Mouse (Mus musculus): Measurements from ENCODE around the gene Cd300e. TPM values are rescaled to one million over a fixed set of nuclear protein-coding genes. Genes with fewer than 3 reads are reported as not detected.

The Cd300e gene
- 0.11 TPM in 1 of 2 replicates, not detected in the other for polyA plus RNA-seq (2015; fragmentation: Nextera tagmentation; extraction: Ambion mirVana)

DNA sequence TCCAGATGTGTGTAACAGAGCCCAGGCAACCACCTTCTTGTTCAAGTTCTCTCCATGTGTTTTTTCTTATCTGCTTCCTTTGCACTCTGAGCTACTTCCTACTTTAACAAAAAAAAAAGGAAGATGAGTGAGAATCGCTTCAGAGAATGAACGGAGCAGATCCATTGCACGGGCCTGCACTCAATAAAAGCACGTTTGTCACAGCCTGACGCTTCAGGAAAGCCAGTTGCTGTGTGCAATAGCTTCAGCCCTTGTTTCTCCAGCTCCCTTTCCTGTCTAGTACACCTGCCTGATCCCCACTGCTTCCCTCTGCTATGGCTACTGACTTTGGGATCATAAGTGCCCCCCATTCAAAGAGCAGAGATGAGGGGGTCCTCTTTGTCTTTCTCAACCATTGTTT is at the start of gene Cd300e:
TSS of gene Cd300e (minus strand) at position 101 of the 400 bp plus-strand sequence.
- Histone ChIP-seq H3K4me1 (ENCODE audit: control insufficient read depth, insufficient read depth, low read length) (no peaks in the 10 kb centered on the region), H3K9ac (ENCODE audit: low read depth, low read length) (no peak within 1 kb of the TSS), H3K27me3 (ENCODE audit: control insufficient read depth, insufficient read depth, low read depth, low read length) (no peaks in the 10 kb centered on the region; the same call in 1 of the 2 replicates), H3K36me3 (ENCODE audit: control insufficient read depth, insufficient read depth, low read length) (no peaks in the 10 kb centered on the region), H3K27ac (ENCODE audit: low read length) (no peak within 1 kb of the TSS), H3K4me2 (ENCODE audit: low read length) (no peak within 1 kb of the TSS), H3K4me3 (ENCODE audit: low read depth, low read length) (no peak within 1 kb of the TSS), H3K9me3 (replicated peaks; ENCODE audit: control insufficient read depth, low read length, poor library complexity, severe bottlenecking) (no peaks in the 10 kb centered on the region)
- no peak for ATAC-seq
- 25% methylated on average over 5 of the region's 5 CpGs for WGBS

DNA sequence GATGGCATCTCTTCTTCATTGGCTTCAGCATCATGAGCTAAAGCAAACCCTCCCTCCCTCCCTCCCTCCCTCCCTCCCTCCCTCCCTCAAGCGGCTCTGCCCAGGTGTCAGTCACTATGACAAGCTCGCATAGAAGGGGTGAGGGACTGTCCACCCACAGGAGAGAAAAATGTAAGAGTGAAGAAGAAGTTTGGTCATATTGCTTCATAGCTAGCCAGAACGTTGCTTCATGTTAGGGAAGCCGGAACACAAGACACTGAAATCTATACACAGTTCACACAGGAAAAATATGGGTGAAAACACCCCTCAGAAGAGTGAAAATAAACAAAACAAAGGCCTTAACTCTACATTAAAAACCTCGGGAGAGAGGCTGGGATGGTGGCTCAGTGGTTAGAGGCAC is 48.3 kb upstream of the Cd300e start:
- no peak overlapping the region for H3K9ac ChIP-seq (ENCODE audit: low read depth, low read length)
- H3K27ac ChIP-seq (ENCODE audit: low read length): no peak overlapping the region
- no peaks in the 10 kb centered on the region for H3K27me3 ChIP-seq (ENCODE audit: control insufficient read depth, insufficient read depth, low read depth, low read length)
- no peak for ATAC-seq
- no peak overlapping the region for H3K4me2 ChIP-seq (ENCODE audit: low read length)
- WGBS: 86% methylated on average over 4 of the region's 5 CpGs
- H3K4me3 ChIP-seq (ENCODE audit: low read depth, low read length): no peak overlapping the region
- H3K4me1 ChIP-seq (ENCODE audit: control insufficient read depth, insufficient read depth, low read length): 0 out of 2 replicates have a peak, but pooled peaks cover 2% of the 10 kb centered on the region
- H3K9me3 ChIP-seq (replicated peaks; ENCODE audit: control insufficient read depth, low read length, poor library complexity, severe bottlenecking): no peaks in the 10 kb centered on the region
- H3K36me3 ChIP-seq (ENCODE audit: control insufficient read depth, insufficient read depth, low read length): no peaks in the 10 kb centered on the region

DNA sequence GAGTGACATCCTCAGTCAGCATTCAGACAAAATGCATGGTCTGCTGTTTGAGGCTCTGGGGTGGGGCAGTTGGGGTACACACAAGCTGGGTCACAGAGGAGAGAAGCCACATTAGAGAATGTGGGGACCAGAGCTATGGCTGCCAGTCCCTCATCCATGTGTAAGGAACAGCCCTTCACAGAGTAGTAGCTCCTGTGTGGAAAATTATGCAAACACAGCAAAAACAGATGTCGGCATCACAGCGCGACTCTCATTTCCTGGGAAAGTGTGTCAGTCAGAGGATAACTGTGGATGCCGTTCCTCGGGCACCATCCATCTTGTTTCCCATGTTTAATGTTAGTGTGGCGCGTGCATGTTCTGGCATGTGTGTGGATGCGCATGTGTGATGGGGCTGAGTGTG is 46.2 kb upstream of the Cd300e start:
- no peaks in the 10 kb centered on the region for H3K36me3 ChIP-seq (ENCODE audit: control insufficient read depth, insufficient read depth, low read length)
- no peaks in the 10 kb centered on the region for H3K27me3 ChIP-seq (ENCODE audit: control insufficient read depth, insufficient read depth, low read depth, low read length)
- no peak overlapping the region for H3K4me2 ChIP-seq (ENCODE audit: low read length)
- ATAC-seq: no peak
- H3K27ac ChIP-seq (ENCODE audit: low read length): no peak overlapping the region
- 0 out of 2 replicates have a peak, but pooled peaks cover 2% of the 10 kb centered on the region for H3K4me1 ChIP-seq (ENCODE audit: control insufficient read depth, insufficient read depth, low read length)
- 90% methylated on average over 8 of the region's 8 CpGs for WGBS
- no peak overlapping the region for H3K9ac ChIP-seq (ENCODE audit: low read depth, low read length)
- no peak overlapping the region for H3K4me3 ChIP-seq (ENCODE audit: low read depth, low read length)
- no peaks in the 10 kb centered on the region for H3K9me3 ChIP-seq (replicated peaks; ENCODE audit: control insufficient read depth, low read length, poor library complexity, severe bottlenecking)

DNA sequence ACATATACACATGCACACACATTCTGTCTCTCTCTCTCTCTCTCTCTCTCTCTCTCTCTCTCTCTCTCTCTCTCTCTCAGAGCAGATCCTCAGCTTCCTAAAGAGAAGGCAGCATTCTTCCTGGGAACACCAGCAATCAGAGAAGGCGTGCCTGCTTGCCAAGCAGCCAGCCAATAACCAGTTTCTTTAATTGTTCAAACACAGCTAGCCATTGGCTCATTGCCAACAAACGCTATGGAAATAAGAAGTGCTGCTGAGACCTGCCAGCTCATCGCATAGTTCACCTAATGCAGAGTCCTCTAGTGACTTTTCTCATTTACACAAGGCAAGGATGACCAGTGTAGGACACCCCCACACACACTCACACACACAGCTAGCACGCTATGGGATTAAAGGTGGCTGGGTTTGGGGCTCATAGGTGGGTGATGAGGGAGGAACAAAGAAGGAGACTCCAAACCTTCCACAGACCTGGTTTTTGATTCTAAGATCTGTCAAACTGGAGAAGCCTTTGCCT is 45.5 kb upstream of the Cd300e start:
- H3K36me3 ChIP-seq (ENCODE audit: control insufficient read depth, insufficient read depth, low read length): no peaks in the 10 kb centered on the region
- no peak overlapping the region for H3K4me2 ChIP-seq (ENCODE audit: low read length)
- no peaks in the 10 kb centered on the region for H3K9me3 ChIP-seq (replicated peaks; ENCODE audit: control insufficient read depth, low read length, poor library complexity, severe bottlenecking)
- 26% methylated on average over 4 of the region's 4 CpGs for WGBS
- H3K4me3 ChIP-seq (ENCODE audit: low read depth, low read length): no peak overlapping the region
- no peak overlapping the region for H3K9ac ChIP-seq (ENCODE audit: low read depth, low read length)
- 0 out of 2 replicates have a peak, but pooled peaks cover 2% of the 10 kb centered on the region for H3K4me1 ChIP-seq (ENCODE audit: control insufficient read depth, insufficient read depth, low read length)
- no peaks in the 10 kb centered on the region for H3K27me3 ChIP-seq (ENCODE audit: control insufficient read depth, insufficient read depth, low read depth, low read length)
- no peak overlapping the region for H3K27ac ChIP-seq (ENCODE audit: low read length)
- ATAC-seq: no peak

DNA sequence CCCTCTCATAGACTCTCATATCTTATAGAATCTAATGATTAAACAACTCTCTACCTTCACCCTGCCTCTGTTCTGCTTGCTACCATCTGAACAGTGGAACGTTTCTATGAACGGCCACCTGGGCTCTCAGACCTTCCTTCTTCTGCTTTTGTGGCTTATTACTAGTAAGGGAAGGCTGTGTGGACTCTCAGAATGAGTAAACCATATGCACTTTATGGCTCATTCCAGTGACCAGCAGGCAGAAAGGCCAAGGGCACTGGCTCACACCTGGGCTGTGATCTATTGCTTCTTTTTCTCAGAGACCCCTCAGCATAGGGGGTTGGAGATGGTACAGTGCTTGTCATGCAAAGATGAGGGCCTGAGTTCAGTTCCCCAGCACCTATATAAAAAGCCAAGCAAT is 44.7 kb upstream of the Cd300e start:
- 95% methylated on average over 2 of the region's 2 CpGs for WGBS
- Histone ChIP-seq H3K36me3 (ENCODE audit: control insufficient read depth, insufficient read depth, low read length) (no peaks in the 10 kb centered on the region), H3K27ac (ENCODE audit: low read length) (no peak overlapping the region), H3K4me3 (ENCODE audit: low read depth, low read length) (no peak overlapping the region), H3K27me3 (ENCODE audit: control insufficient read depth, insufficient read depth, low read depth, low read length) (no peaks in the 10 kb centered on the region), H3K4me1 (ENCODE audit: control insufficient read depth, insufficient read depth, low read length) (0 out of 2 replicates have a peak, but pooled peaks cover 2% of the 10 kb centered on the region), H3K9me3 (replicated peaks; ENCODE audit: control insufficient read depth, low read length, poor library complexity, severe bottlenecking) (no peaks in the 10 kb centered on the region), H3K9ac (ENCODE audit: low read depth, low read length) (no peak overlapping the region), H3K4me2 (ENCODE audit: low read length) (no peak overlapping the region)
- no peak for ATAC-seq

DNA sequence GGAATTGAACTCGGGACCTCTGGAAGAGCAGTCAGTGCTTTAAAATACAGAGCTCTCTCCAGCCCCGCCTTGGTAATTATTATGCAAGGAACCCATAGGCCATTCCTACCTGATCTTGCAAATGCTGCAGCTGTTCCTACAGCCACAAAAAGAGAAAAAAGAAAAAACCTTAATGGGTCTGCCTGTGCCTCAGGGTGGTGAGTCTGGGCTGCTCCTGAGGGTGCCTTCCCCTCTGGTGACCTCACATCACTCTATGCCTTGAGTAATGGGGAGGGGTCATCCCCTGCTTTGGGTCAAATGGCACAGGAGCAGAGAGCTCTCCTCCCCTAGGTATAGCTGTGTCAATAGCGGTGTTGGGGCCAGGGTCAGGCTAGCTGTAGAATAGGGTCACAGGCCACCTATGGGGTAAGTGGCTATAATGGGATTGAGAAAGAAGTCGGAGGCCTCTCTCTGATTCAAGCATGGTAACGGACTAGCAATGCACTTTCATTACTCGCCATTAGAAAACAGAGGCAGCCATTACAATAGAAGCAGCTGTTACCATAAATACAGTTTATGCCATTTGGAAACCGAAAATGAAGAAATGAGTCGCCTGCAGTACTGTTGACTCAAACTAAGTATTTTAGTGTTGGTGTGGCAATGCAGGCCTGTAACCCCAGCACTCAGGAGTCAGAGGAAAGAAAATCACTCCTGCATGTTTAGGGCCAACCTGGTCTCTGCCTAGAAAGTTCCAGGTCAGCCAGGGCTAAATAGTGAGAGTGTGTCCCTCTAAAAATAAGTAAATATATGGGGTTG is 43.0 kb upstream of the Cd300e start:
- H3K27me3 ChIP-seq (ENCODE audit: control insufficient read depth, insufficient read depth, low read depth, low read length): no peaks in the 10 kb centered on the region
- ATAC-seq: no peak
- WGBS: 65% methylated on average over 8 of the region's 8 CpGs

DNA sequence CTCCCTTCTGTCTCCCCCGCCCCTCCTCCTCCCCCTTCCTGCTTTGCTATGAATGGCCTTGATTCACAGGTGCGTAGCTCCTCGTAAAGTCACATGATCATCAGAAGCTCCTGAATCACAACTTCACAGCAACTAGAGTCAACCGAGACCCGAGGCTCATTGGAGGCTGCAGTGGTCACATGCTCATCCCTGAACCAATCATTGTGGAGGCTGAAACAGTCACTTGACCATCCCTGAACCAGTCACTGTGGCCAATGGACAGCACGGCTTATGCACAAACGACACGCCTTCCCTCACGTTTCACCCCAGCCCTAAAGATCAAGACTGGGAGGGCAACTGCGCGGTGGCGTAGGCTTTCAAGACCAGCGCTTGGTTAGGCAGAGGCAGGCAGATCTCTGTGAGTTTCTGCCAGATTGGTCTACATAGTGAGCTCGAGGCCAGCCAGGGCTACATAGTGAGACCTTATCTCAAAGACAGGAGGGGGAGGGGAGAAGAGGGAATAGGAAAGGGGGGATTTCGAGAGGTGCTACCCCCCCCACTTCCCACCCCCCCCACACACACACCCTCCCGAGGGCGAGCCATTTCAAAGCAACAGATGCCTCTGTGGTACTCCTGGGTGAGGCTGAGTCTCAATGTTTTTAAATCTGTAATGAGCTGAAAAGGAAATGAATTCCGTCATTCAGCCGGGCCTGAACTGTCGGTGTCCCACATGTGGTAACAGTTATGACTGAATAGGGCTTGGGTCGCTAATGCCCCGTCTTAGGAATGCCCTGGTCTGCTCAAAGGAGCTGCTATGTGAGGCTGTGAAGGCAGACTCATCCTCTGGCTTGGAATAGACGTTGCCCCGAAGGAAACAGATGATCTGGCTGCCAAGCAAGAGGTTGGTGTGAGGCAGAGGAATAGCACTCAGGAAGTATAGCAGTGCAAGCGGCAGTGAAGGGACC is 41.8 kb upstream of the Cd300e start:
- H3K4me3 ChIP-seq (ENCODE audit: low read depth, low read length): no peak overlapping the region
- H3K9ac ChIP-seq (ENCODE audit: low read depth, low read length): no peak overlapping the region
- H3K27ac ChIP-seq (ENCODE audit: low read length): no peak overlapping the region
- H3K4me2 ChIP-seq (ENCODE audit: low read length): no peak overlapping the region
- 0 out of 2 replicates have a peak, but pooled peaks cover 2% of the 10 kb centered on the region for H3K4me1 ChIP-seq (ENCODE audit: control insufficient read depth, insufficient read depth, low read length)
- ATAC-seq: no peak
- WGBS: 90% methylated on average over 25 of the region's 25 CpGs
- H3K27me3 ChIP-seq (ENCODE audit: control insufficient read depth, insufficient read depth, low read depth, low read length): no peaks in the 10 kb centered on the region
- no peaks in the 10 kb centered on the region for H3K36me3 ChIP-seq (ENCODE audit: control insufficient read depth, insufficient read depth, low read length)
- no peaks in the 10 kb centered on the region for H3K9me3 ChIP-seq (replicated peaks; ENCODE audit: control insufficient read depth, low read length, poor library complexity, severe bottlenecking)

More for the DNA sequence above, 43.0 kb upstream of the Cd300e start:
- Histone ChIP-seq H3K4me3 (ENCODE audit: low read depth, low read length) (no peak overlapping the region), H3K9me3 (replicated peaks; ENCODE audit: control insufficient read depth, low read length, poor library complexity, severe bottlenecking) (no peaks in the 10 kb centered on the region), H3K36me3 (ENCODE audit: control insufficient read depth, insufficient read depth, low read length) (no peaks in the 10 kb centered on the region), H3K4me2 (ENCODE audit: low read length) (no peak overlapping the region), H3K9ac (ENCODE audit: low read depth, low read length) (no peak overlapping the region), H3K27ac (ENCODE audit: low read length) (no peak overlapping the region), H3K4me1 (ENCODE audit: control insufficient read depth, insufficient read depth, low read length) (0 out of 2 replicates have a peak, but pooled peaks cover 2% of the 10 kb centered on the region)

DNA sequence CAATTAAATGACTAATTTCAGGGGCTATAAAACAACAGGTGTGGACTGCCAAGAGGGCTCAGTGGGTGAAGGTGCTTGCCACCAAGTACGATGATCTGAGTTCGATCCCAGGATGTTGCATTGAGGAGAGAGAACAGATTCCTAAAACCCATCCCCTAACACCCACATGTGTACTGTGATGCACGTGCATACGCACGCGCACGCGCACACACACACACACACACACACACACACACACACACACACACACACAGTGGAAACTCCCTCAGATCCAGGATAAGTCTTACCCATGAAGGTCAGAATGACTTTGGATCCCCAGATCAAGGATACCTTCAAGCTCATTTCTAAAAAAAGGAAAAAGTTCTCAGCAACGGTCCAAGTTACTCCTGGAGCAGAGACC is 40.1 kb upstream of the Cd300e start:
- H3K27me3 ChIP-seq (ENCODE audit: control insufficient read depth, insufficient read depth, low read depth, low read length): no peaks in the 10 kb centered on the region
- no peak overlapping the region for H3K27ac ChIP-seq (ENCODE audit: low read length)
- 94% methylated on average over 9 of the region's 9 CpGs for WGBS
- no peak overlapping the region for H3K4me2 ChIP-seq (ENCODE audit: low read length)
- no peaks in the 10 kb centered on the region for H3K36me3 ChIP-seq (ENCODE audit: control insufficient read depth, insufficient read depth, low read length)
- H3K9me3 ChIP-seq (replicated peaks; ENCODE audit: control insufficient read depth, low read length, poor library complexity, severe bottlenecking): no peaks in the 10 kb centered on the region
- H3K4me1 ChIP-seq (ENCODE audit: control insufficient read depth, insufficient read depth, low read length): no peaks in the 10 kb centered on the region
- H3K9ac ChIP-seq (ENCODE audit: low read depth, low read length): no peak overlapping the region
- H3K4me3 ChIP-seq (ENCODE audit: low read depth, low read length): no peak overlapping the region
- no peak for ATAC-seq
